Mouse (Mus musculus): Measurements from ENCODE around the gene Pth2. TPM values are rescaled to one million over a fixed set of nuclear protein-coding genes. Genes with fewer than 3 reads are reported as not detected.

Gene Pth2
- polyA plus RNA-seq, 1 experiment = not detected

GRCm38 (mm10) chr7:45162551-45162950 is 18.2 kb upstream of the Pth2 start:
- no peak for TF ChIP-seq GATA1 (IDR thresholded peaks at IDR 0.05; ENCODE audit: low read length)

- TF ChIP-seq GATA1 (IDR thresholded peaks at IDR 0.05; ENCODE audit: low read length) = no peak
Measured at GRCm38 (mm10) chr7:45162996-45163615, 17.7 kb upstream of the Pth2 start.

GRCm38 (mm10) chr7:45163735-45164490 is 16.9 kb upstream of the Pth2 start, which contains the start of gene Slc17a7:
TSS of gene Slc17a7 (plus strand) at chr7:45163949.
- TF ChIP-seq GATA1 (IDR thresholded peaks at IDR 0.05; ENCODE audit: low read length) = no peak

GRCm38 (mm10) chr7:45164833-45165232 is 16.0 kb upstream of the Pth2 start:
- TF ChIP-seq GATA1 (IDR thresholded peaks at IDR 0.05; ENCODE audit: low read length) = no peak

- no peak for TF ChIP-seq GATA1 (IDR thresholded peaks at IDR 0.05; ENCODE audit: low read length)
Measured at GRCm38 (mm10) chr7:45165701-45166100, 15.1 kb upstream of the Pth2 start.

GRCm38 (mm10) chr7:45166950-45167401 is 13.8 kb upstream of the Pth2 start:
- no peak for TF ChIP-seq GATA1 (IDR thresholded peaks at IDR 0.05; ENCODE audit: low read length)

GRCm38 (mm10) chr7:45167761-45168445 is 12.9 kb upstream of the Pth2 start:
- no peak for TF ChIP-seq GATA1 (IDR thresholded peaks at IDR 0.05; ENCODE audit: low read length)

- no peak for TF ChIP-seq GATA1 (IDR thresholded peaks at IDR 0.05; ENCODE audit: low read length)
Measured at GRCm38 (mm10) chr7:45168656-45169055, 12.1 kb upstream of the Pth2 start.

- no peak for TF ChIP-seq GATA1 (IDR thresholded peaks at IDR 0.05; ENCODE audit: low read length)
Measured at GRCm38 (mm10) chr7:45169495-45169894, 11.3 kb upstream of the Pth2 start.

GRCm38 (mm10) chr7:45172974-45173373 is 7.8 kb upstream of the Pth2 start:
- no peak for TF ChIP-seq GATA1 (IDR thresholded peaks at IDR 0.05; ENCODE audit: low read length)

GRCm38 (mm10) chr7:45174567-45175280 is 6.1 kb upstream of the Pth2 start:
- TF ChIP-seq GATA1 (IDR thresholded peaks at IDR 0.05; ENCODE audit: low read length) = no peak

- TF ChIP-seq GATA1 (IDR thresholded peaks at IDR 0.05; ENCODE audit: low read length) = no peak
Measured at GRCm38 (mm10) chr7:45175398-45175797, 5.4 kb upstream of the Pth2 start.

GRCm38 (mm10) chr7:45175929-45176328 is 4.9 kb upstream of the Pth2 start:
- TF ChIP-seq GATA1 (IDR thresholded peaks at IDR 0.05; ENCODE audit: low read length) = no peak

GRCm38 (mm10) chr7:45176356-45176755 is 4.4 kb upstream of the Pth2 start:
- no peak for TF ChIP-seq GATA1 (IDR thresholded peaks at IDR 0.05; ENCODE audit: low read length)

- TF ChIP-seq GATA1 (IDR thresholded peaks at IDR 0.05; ENCODE audit: low read length) = no peak
Measured at GRCm38 (mm10) chr7:45178550-45178949, 2.2 kb upstream of the Pth2 start.

GRCm38 (mm10) chr7:45179469-45179868 is 1.3 kb upstream of the Pth2 start, which contains the start of gene Gfy:
TSS of gene Gfy (minus strand) at chr7:45179569.
- no peak for TF ChIP-seq GATA1 (IDR thresholded peaks at IDR 0.05; ENCODE audit: low read length)
